Mouse (Mus musculus) liver, embryonic 14.5 days (tissue): ENCODE measurements around the gene Smc2.

Experiments used
- CTCF ChIP-seq: IDR thresholded peaks from 2 replicates; pipeline ENCODE4 v1.5.1; 2016; ENCODE audit warnings: antibody characterized with exemption, low read depth, control low read depth
- EP300 ChIP-seq: IDR thresholded peaks from 2 replicates; pipeline ENCODE4 v1.6.1; 2016; ENCODE audit warnings: antibody characterized with exemption, low read depth

DNA sequence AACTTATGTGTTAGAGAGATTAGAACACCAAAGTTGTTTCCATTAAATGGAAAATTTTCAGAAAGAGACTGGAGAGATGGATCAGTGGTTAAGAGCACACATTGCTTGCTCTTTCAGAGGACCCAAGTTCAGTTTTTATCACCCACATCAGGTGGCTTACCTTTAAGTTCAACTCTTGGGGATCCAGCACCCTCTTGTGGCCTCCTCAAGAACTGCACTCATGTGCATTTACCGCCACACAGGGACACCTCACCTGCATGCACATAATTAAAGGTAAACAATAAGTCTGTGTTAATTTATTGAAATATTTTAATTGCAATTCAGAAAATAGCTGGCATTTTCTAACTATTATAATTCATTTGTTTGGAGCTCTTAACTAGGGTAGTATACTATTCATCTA lies 20.7 kb downstream of the Smc2 start:
- peak; percentile 75 for TF ChIP-seq CTCF
- no peak for TF ChIP-seq EP300
